Mouse (Mus musculus) stomach, embryonic 14.5 days (tissue): ENCODE data around the gene Krt76. TPM values are rescaled to one million over a fixed set of nuclear protein-coding genes. Genes with fewer than 3 reads are reported as not detected.

ENCODE experiments used
- ATAC-seq: fragments of 200-750 bp; cut with Nextera tagmentation; 2 replicates; pipeline ENCODE4 v1.8.0; 2017; ENCODE audit warnings: low read depth, moderate TSS enrichment; ENCODE audit not compliant: insufficient number of reproducible peaks, insufficient read depth, low FRiP score
- H3K27ac ChIP-seq: fragments of 300-500 bp; sonication (generic); 2 replicates; pipeline ENCODE4 v1.5.1; 2014; ENCODE audit warnings: mild to moderate bottlenecking, low read length, moderate library complexity, mixed read lengths
- H3K27me3 ChIP-seq: fragments of 300-500 bp; sonication (generic); 2 replicates; pipeline ENCODE4 v1.6.1; 2014; ENCODE audit warnings: low read length, control low read depth, mixed read lengths; ENCODE audit not compliant: control insufficient read depth, insufficient read depth
- H3K36me3 ChIP-seq: fragments of 300-500 bp; sonication (generic); 2 replicates; pipeline ENCODE4 v1.6.1; 2014; ENCODE audit warnings: mild to moderate bottlenecking, control low read depth, low read length, moderate library complexity, mixed read lengths; ENCODE audit not compliant: control insufficient read depth, insufficient read depth
- H3K4me1 ChIP-seq: fragments of 300-500 bp; sonication (generic); 2 replicates; pipeline ENCODE4 v1.6.1; 2014; ENCODE audit warnings: low read length, control low read depth, mixed read lengths; ENCODE audit not compliant: control insufficient read depth, insufficient read depth
- H3K4me2 ChIP-seq: fragments of 300-500 bp; sonication (generic); replicated peaks from 2 replicates; pipeline ENCODE4 v1.6.1; 2014; ENCODE audit warnings: low read depth, low read length, control low read depth
- H3K4me3 ChIP-seq: fragments of 300-500 bp; sonication (generic); 2 replicates; pipeline ENCODE4 v1.5.1; 2014; ENCODE audit warnings: low read depth, low read length, control low read depth
- H3K9ac ChIP-seq: fragments of 300-500 bp; sonication (generic); replicated peaks from 2 replicates; pipeline ENCODE4 v1.6.1; 2014; ENCODE audit warnings: low read depth, mild to moderate bottlenecking, control low read depth, low read length, moderate library complexity, mixed read lengths
- H3K9me3 ChIP-seq: fragments of 300-500 bp; sonication (generic); 2 replicates; pipeline ENCODE4 v1.6.1; 2016; ENCODE audit warnings: low read depth, low read length, control low read depth; ENCODE audit not compliant: control insufficient read depth
- WGBS: fragments of 180-500 bp; shearing (Covaris S2); extraction: QIAGEN DNeasy Blood & Tissue Kit; methylation state at CpG from one replicate; pipeline ENCODE4 v1.1.7; 2014; 5-methylcytosine and 5-hydroxymethylcytosine counted together
- polyA plus RNA-seq: library from polyadenylated mRNA; unstranded; fragments of >200 nt; fragmentation: Nextera tagmentation; extraction: Ambion mirVana; gene quantifications from 2 replicates; pipeline ENCODE4 v1.2.1, GENCODE M21; 2014

The Krt76 gene
- polyA plus RNA-seq = not detected in 2 replicates

DNA sequence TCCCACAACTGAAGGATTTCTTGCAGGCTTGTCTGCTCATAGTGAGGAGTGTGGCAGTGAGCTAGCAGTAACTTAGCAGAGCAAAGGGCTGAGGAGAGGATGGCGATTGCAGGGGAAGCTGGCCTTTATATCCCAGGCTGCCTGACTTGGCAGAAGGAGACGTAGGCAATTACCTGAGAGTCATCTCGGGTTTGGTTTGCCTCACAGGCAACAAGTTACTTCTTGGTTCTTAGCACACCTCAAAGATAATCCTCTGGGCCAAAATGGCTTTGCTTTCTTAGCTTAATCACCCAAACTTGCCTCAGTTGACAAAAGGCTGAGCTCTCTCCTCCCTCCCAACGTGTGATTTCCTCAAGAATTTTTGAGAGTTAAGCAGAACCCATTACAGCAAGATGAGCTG is at the start of gene Krt76:
Gene Krt76, minus strand, starts transcription at position 101 of the 400 bp plus-strand sequence.
- H3K4me1 ChIP-seq = no peaks in the 10 kb centered on the region
- WGBS = 54% methylated on average over 4 of the region's 4 CpGs
- no peak within 1 kb of the TSS for H3K27ac ChIP-seq
- no peak within 1 kb of the TSS for H3K4me3 ChIP-seq
- H3K4me2 ChIP-seq = no peak within 1 kb of the TSS
- no peaks in the 10 kb centered on the region for H3K36me3 ChIP-seq
- no peak within 1 kb of the TSS for H3K9ac ChIP-seq
- no peaks in the 10 kb centered on the region for H3K27me3 ChIP-seq
- no peak for ATAC-seq
- no peaks in the 10 kb centered on the region for H3K9me3 ChIP-seq

DNA sequence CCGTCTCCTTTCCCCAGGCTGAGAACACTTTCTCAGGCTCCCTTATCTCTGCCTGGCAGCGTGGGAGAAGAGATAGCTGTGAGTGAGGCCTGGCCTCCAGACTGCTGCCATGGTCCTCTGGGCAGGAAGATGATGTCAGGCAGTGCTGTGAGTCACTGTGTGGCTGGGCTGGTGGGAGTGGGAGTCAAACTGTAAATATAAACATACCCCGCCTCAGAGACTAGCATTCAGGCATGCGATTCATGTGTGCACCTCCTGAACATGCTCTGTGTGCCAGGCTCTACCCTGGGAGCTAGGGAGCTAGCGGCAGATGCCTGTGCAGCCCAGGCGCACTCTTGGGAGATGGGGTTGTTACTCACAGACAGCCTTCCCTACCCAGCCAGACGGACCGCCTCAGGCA is 49.2 kb upstream of the Krt76 start:
- H3K4me2 ChIP-seq = no peak overlapping the region
- H3K9ac ChIP-seq = no peak overlapping the region
- no peaks in the 10 kb centered on the region for H3K36me3 ChIP-seq
- 47% methylated on average over 8 of the region's 8 CpGs for WGBS
- ATAC-seq = no peak; the same call in 1 of the 2 replicates
- H3K9me3 ChIP-seq = no peaks in the 10 kb centered on the region
- no peak overlapping the region for H3K4me3 ChIP-seq
- no peaks in the 10 kb centered on the region for H3K27me3 ChIP-seq
- 0 out of 2 replicates have a peak, but pooled peaks cover 3% of the 10 kb centered on the region for H3K4me1 ChIP-seq
- no peak overlapping the region for H3K27ac ChIP-seq

DNA sequence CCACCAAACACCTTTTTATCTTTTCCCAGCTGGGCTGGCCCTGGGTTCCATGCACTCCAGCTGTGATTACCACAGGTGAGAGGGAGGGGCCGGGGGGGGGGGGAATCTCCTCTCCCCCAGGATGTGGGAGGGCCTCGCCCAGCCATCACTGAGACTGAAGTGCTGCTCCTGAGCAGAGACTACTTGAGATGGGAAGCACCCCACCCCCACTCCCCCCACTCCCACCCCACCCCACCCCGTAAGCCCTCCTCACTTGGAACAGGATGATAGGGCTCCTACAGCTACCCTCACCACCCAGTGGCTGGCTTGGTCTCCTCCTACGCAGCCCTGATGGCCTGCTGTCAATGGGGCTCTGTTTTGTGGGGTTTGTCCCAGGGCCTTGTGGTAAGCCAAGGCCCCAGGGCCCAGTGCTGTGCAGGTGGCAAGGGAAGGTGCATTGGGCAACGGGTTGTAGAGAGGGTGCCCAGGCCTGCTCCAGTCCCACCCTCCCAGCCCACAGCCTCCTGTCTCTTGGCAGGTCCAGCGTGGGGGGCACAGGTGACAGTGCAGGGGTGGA is 47.6 kb upstream of the Krt76 start, which contains the start of gene Krt79:
Gene Krt79, minus strand, starts transcription at position 51 of the 556 bp plus-strand sequence.
- H3K9me3 ChIP-seq = no peaks in the 10 kb centered on the region
- H3K27ac ChIP-seq = no peak within 1 kb of the TSS
- H3K9ac ChIP-seq = no peak within 1 kb of the TSS
- WGBS = 60% methylated on average over 6 of the region's 6 CpGs
- no peaks in the 10 kb centered on the region for H3K27me3 ChIP-seq
- no peak for ATAC-seq
- H3K4me2 ChIP-seq = no peak within 1 kb of the TSS
- no peaks in the 10 kb centered on the region for H3K36me3 ChIP-seq
- H3K4me1 ChIP-seq = 0 out of 2 replicates have a peak, but pooled peaks cover 3% of the 10 kb centered on the region
- no peak within 1 kb of the TSS for H3K4me3 ChIP-seq

DNA sequence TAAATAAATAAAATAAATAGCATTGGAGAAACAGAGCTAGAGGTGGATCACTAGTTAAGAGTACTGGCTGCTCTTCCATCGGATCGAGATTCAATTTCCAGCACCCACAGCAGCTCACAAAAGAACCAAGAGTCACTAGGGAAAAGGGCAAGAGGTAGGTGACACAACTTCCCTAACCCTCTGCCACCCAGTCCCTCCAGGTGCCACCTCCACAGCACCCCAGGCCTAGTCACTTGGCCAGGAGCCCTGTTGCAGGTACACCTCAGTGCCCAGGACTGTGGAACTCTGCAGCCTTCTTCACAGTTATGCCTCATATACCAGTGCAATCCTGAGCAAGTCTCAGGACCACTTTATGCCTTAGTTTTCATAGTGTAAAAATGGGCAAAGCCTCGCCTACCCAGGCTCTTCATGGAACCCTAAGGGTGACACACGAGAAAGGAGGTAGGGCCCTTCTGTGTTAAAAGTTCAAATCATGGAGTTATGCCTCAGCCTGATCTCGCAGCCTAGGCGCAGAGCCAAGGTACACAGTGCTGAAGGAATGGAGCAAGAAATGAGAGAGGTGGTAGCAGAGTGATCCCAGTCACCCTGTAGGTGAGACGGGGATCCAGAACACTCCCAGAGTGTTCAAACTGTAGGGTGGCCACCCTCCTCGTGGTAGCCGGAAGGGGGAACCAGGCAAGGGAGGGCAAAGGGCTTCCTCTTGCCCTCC is 46.0 kb upstream of the Krt76 start:
- H3K9me3 ChIP-seq = no peaks in the 10 kb centered on the region
- 0 out of 2 replicates have a peak, but pooled peaks cover 3% of the 10 kb centered on the region for H3K4me1 ChIP-seq
- no peak overlapping the region for H3K4me3 ChIP-seq
- H3K36me3 ChIP-seq = no peaks in the 10 kb centered on the region
- ATAC-seq = no peak
- H3K27ac ChIP-seq = no peak overlapping the region
- no peak overlapping the region for H3K4me2 ChIP-seq
- no peaks in the 10 kb centered on the region for H3K27me3 ChIP-seq
- H3K9ac ChIP-seq = no peak overlapping the region
- 81% methylated on average over 9 of the region's 9 CpGs for WGBS

DNA sequence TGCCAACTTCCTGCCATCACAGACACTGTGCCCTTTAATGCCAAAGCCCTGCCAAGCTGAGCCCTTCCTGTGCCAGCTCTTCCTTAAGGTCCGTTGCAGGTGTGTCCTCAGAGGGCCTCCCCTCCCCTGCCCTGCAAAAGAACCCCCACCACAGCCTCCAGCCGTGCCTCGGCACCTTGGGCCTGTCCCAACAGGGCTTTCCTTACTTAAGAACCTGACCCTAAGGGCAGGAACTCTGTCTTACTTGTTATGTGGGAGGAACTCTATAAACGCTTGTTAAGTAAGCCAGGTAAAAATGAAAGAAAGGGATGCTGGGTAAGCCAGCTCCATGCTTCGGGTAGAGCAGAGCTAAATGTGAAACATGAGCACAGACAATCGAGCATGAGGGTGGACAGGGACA is 40.3 kb upstream of the Krt76 start:
- Histone ChIP-seq H3K36me3 (no peaks in the 10 kb centered on the region), H3K4me3 (no peak overlapping the region), H3K4me2 (no peak overlapping the region), H3K9ac (no peak overlapping the region), H3K4me1 (peaks cover 16% of the 10 kb centered on the region; the same call in 1 of the 2 replicates), H3K27ac (no peak overlapping the region), H3K9me3 (no peaks in the 10 kb centered on the region), H3K27me3 (no peaks in the 10 kb centered on the region)
- ATAC-seq = no peak
- WGBS = 71% methylated on average over 6 of the region's 6 CpGs

DNA sequence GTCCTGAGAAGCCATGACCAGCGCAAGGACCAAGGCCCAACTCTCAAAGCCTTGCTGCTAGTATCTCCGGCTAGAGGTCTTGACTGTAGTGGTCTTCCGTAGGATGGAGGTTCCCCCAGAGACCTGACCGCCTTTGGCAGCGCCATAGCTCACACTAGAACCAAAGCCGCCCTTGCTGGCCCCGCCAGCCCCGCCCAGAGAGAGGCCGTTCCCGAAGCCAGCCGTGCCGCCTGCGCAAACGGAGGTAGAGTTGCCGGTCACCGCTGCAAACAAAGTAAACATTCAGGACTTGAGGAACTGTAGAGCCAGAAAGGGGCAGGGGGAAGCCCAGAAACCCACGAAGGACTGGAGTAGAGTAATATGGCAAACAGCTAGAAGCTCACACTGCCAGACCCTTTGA is 36.9 kb upstream of the Krt76 start:
- Histone ChIP-seq H3K4me3 (peak overlapping the region; percentile 14), H3K27me3 (no peaks in the 10 kb centered on the region), H3K9me3 (no peaks in the 10 kb centered on the region), H3K9ac (no peak overlapping the region), H3K4me2 (peak overlapping the region; percentile 41), H3K27ac (0 out of 2 replicates have a peak overlapping the region, but pooled peaks have one; percentile 1), H3K4me1 (peaks cover 16% of the 10 kb centered on the region; the same call in 1 of the 2 replicates), H3K36me3 (no peaks in the 10 kb centered on the region)
- ATAC-seq = peak; percentile 59
- whole genome bisulfite sequencing = 3% methylated on average over 17 of the region's 17 CpGs

GRCm38 (mm10) chr15:101929087-101929486 is 36.4 kb upstream of the Krt76 start:
- peaks cover 16% of the 10 kb centered on the region; the same call in 1 of the 2 replicates for H3K4me1 ChIP-seq
- no peak overlapping the region for H3K27ac ChIP-seq
- H3K4me3 ChIP-seq = no peak overlapping the region
- 0 out of 2 replicates have a peak, but pooled peaks have one; percentile 16 for ATAC-seq
- peak overlapping the region; percentile 41 for H3K4me2 ChIP-seq
- H3K9ac ChIP-seq = no peak overlapping the region
- 20% methylated on average over 9 of the region's 9 CpGs for WGBS
- no peaks in the 10 kb centered on the region for H3K27me3 ChIP-seq
- no peaks in the 10 kb centered on the region for H3K36me3 ChIP-seq
- no peaks in the 10 kb centered on the region for H3K9me3 ChIP-seq

- Histone ChIP-seq H3K9me3 (no peaks in the 10 kb centered on the region), H3K27ac (no peak overlapping the region), H3K4me3 (no peak overlapping the region), H3K36me3 (no peaks in the 10 kb centered on the region), H3K9ac (no peak overlapping the region), H3K4me1 (peaks cover 16% of the 10 kb centered on the region; the same call in 1 of the 2 replicates), H3K27me3 (no peaks in the 10 kb centered on the region), H3K4me2 (no peak overlapping the region)
- no peak for ATAC-seq
- WGBS = 74% methylated on average over 12 of the region's 12 CpGs
Observed at GRCm38 (mm10) chr15:101927340-101928080, 34.8 kb upstream of the Krt76 start.
